Mouse (Mus musculus): ENCODE measurements around the gene Lhfp.

DNA sequence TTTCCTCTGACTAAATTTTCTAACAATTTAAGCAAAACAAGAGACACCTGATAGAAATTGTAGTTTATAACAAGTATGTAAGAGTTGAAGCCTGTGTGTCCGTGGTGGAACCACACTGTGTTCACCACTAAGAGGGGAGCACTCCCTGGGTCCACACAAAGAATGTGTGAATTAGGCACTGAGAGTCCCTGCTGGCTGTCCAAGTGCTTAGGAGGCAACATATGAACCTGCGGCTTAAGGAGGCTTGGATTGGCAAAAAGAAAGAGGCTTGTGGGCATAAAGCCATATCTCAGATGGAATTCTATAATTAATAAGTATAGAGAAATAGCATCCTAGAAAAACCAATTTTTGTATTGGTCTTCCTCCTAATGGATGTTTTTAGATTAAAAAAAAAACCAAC, 104.2 kb downstream of the Lhfp start:
- TF ChIP-seq CTCF (conservative IDR thresholded peaks at IDR 0.05; ENCODE audit: low read length) = no peak
- TF ChIP-seq POU5F1 (IDR thresholded peaks at IDR 0.05; ENCODE audit: borderline replicate concordance, low read length) = no peak
- no peak for TF ChIP-seq NANOG (IDR thresholded peaks at IDR 0.05; ENCODE audit: borderline replicate concordance, low read length)

All from E14TG2a.4 (cell line).